Mouse (Mus musculus) G1E (cell line): ENCODE results near the gene Zbtb9. TPM values are rescaled to one million over a fixed set of nuclear protein-coding genes. Genes with fewer than 3 reads are reported as not detected.

ENCODE experiments used
- ATAC-seq: 2 replicates; pipeline ENCODE4 v1.8.0; 2016; ENCODE audit warnings: mild to moderate bottlenecking; ENCODE audit not compliant: insufficient number of reproducible peaks, poor library complexity, low FRiP score, severe bottlenecking; ENCODE audit errors: extremely low read depth
- DNase-seq: peaks from one replicate; pipeline ENCODE4 v3.0.0; 2012; ENCODE audit warnings: low spot score
- H3K27me3 ChIP-seq: 2 replicates; pipeline ENCODE4 v1.6.1; 2012; ENCODE audit warnings: mild to moderate bottlenecking, low read length, inconsistent platforms; ENCODE audit not compliant: insufficient read depth
- H3K36me3 ChIP-seq: replicated peaks from 2 replicates; pipeline ENCODE3; 2012; ENCODE audit warnings: mild to moderate bottlenecking, inconsistent platforms
- H3K4me1 ChIP-seq: 2 replicates; pipeline ENCODE4 v1.6.1; 2012; ENCODE audit warnings: low read depth, low read length, inconsistent platforms, mixed read lengths; ENCODE audit not compliant: insufficient read depth
- H3K4me3 ChIP-seq: 2 replicates; pipeline ENCODE4 v1.5.1; 2012; ENCODE audit warnings: low read depth, mild to moderate bottlenecking, inconsistent platforms, low read length, moderate library complexity, mixed read lengths
- H3K9me3 ChIP-seq: replicated peaks from 2 replicates; pipeline ENCODE4 v1.6.1; 2012; ENCODE audit warnings: inconsistent platforms
- CTCF ChIP-seq: IDR thresholded peaks from 2 replicates; pipeline ENCODE4 v1.5.1; 2012; ENCODE audit warnings: low read depth, low read length, inconsistent platforms, mixed read lengths
- GATA1 ChIP-seq: IDR thresholded peaks from 2 replicates; pipeline ENCODE4 v1.6.1; 2012; ENCODE audit warnings: borderline replicate concordance, low read length, inconsistent platforms, mixed read lengths
- GATA2 ChIP-seq: IDR thresholded peaks from 2 replicates; pipeline ENCODE4 v1.6.1; 2012; ENCODE audit warnings: low read depth, low read length, inconsistent platforms, borderline replicate concordance
- POLR2AphosphoS5 ChIP-seq: IDR thresholded peaks from 2 replicates; pipeline ENCODE4 v1.6.1; 2012; ENCODE audit warnings: low read depth, low read length, inconsistent platforms; ENCODE audit not compliant: insufficient replicate concordance
- TAL1 ChIP-seq: conservative IDR thresholded peaks from 2 replicates; pipeline ENCODE4 v1.6.1; 2012; ENCODE audit warnings: low read depth, low read length, inconsistent platforms, mixed read lengths
- polyA plus RNA-seq: library from polyadenylated mRNA; stranded (reverse); fragments of >175 nt; gene quantifications from 2 replicates; pipeline ENCODE4 v1.2.3, GENCODE M21; 2012
- total RNA-seq, 2 experiments: library from RNA; stranded (forward) in 1 of 2; stranded (reverse) in 1 of 2; fragments of 200-1000 nt in 1 of 2; fragments of >200 nt in 1 of 2; fragmentation: Nextera tagmentation in 1 of 2; gene quantifications; 2 replicates each; pipeline ENCODE4 v1.2.3; 2014 to 2017

Zbtb9 gene
- total and polyA plus RNA-seq, 3 experiments: 4.4 to 25.6 (median 11.1) TPM

- DNase-seq (peak; percentile 75), ATAC-seq (peak; percentile 22; the same call in 1 of the 2 replicates)
- Histone ChIP-seq H3K4me3 (peak overlapping the region; percentile 39; the same call in 1 of the 2 replicates), H3K4me1 (peaks cover 66% of the 10 kb centered on the region), H3K27me3 (no peaks in the 10 kb centered on the region), H3K36me3 (peaks cover 64% of the 10 kb centered on the region), H3K9me3 (no peaks in the 10 kb centered on the region)
- TF ChIP-seq TAL1: no peak
- no peak for TF ChIP-seq GATA1
- TF ChIP-seq POLR2AphosphoS5: no peak
- no peak for TF ChIP-seq CTCF
- TF ChIP-seq GATA2: no peak
These were observed 52.4 kb downstream of the Zbtb9 start for GRCm38 (mm10) chr17:27025326-27025902.

- Histone ChIP-seq H3K27me3 (no peaks in the 10 kb centered on the region), H3K4me1 (peaks cover 66% of the 10 kb centered on the region), H3K4me3 (peak overlapping the region; percentile 22; the same call in 1 of the 2 replicates), H3K9me3 (no peaks in the 10 kb centered on the region), H3K36me3 (peaks cover 59% of the 10 kb centered on the region)
- ATAC-seq: no peak
- TF ChIP-seq CTCF: no peak
- no peak for TF ChIP-seq POLR2AphosphoS5
- no peak for TF ChIP-seq TAL1
- TF ChIP-seq GATA1: no peak
- TF ChIP-seq GATA2: no peak
- no peak for DNase-seq
These were observed 53.0 kb downstream of the Zbtb9 start for GRCm38 (mm10) chr17:27025951-27026350.

DNA sequence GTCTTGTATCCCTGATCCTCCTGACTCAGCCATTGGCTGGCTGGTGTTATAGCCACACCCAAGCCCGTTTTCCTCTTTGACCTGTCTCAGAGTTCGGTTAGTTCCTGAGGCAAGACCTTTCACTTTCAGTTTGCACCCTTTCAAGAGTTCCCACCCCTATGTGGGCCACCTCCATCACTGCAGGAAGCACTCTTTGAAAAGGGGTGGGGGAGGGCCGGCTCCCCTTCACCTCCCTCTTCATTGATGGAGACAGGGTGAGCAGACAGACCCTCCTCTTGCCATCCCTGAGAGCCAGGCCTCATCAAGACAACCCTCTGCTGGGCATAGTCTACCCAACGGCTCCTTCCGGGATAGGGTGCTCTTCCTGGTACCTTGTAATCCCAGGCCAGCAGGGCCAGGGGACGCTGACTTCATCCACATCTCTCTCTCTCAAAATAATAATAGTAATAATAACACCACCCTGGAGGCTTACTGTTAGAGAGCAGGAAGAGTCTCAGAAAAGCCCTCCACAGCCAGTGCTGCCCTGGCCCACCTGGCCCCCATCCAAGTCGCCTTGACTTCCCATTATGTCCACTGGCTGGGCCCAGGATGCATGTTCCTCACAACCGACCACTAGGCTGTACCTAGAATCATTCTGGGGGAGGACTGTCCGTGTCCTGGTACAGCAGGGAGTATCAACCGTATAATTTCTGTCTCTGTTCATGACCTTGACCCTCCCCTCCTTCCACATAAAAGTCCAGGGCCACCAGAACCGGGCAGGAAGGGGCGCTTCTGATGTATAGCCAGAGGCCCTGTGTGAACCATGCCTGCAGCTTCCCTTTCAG is 54.7 kb downstream of the Zbtb9 start:
- ATAC-seq: peak; percentile 56
- H3K27me3 ChIP-seq: no peaks in the 10 kb centered on the region
- H3K4me1 ChIP-seq: peaks cover 66% of the 10 kb centered on the region
- TF ChIP-seq CTCF: no peak
- no peak for TF ChIP-seq POLR2AphosphoS5
- TF ChIP-seq GATA2: no peak
- TF ChIP-seq TAL1: no peak
- no peak for TF ChIP-seq GATA1
- DNase-seq: peak; percentile 79
- H3K4me3 ChIP-seq: peak overlapping the region; percentile 79
- peaks cover 42% of the 10 kb centered on the region for H3K36me3 ChIP-seq
- H3K9me3 ChIP-seq: no peaks in the 10 kb centered on the region

DNA sequence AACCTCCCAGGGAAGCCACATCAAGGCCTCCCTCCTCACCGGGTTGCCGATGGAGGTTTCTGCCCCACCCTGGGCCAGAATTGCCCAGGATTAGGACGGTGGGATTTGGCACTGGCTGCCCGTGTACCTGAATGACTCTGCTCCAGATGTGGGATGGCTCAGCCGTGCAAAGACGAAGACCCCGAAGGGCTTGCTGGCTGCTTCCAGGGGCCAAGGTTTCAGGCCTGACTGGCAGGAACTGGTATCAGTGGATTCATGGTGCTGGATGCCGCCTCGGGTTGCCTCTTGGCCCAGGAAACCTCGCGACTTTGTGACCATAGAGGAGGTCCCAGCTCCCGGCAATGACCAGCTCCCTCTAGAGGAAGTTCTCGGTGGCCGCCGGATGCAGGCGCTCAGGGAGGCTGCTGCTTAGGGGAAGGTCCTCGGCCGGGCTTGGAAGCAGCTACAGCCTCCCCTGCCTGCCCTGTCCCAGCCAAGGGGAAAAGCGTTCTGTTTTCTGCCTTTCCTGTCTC is 55.4 kb downstream of the Zbtb9 start:
- Histone ChIP-seq H3K9me3 (no peaks in the 10 kb centered on the region), H3K27me3 (no peaks in the 10 kb centered on the region), H3K4me3 (peak overlapping the region; percentile 79), H3K36me3 (peaks cover 35% of the 10 kb centered on the region), H3K4me1 (peaks cover 63% of the 10 kb centered on the region)
- ATAC-seq (peak; percentile 81), DNase-seq (peak; percentile 98)
- TF ChIP-seq POLR2AphosphoS5 (no peak), CTCF (peak; percentile 62), GATA2 (no peak)

- ATAC-seq: no peak
- peaks cover 57% of the 10 kb centered on the region for H3K4me1 ChIP-seq
- H3K36me3 ChIP-seq: peaks cover 29% of the 10 kb centered on the region
- H3K4me3 ChIP-seq: peak within 1 kb of the TSS; percentile 79
- peaks cover 4% of the 10 kb centered on the region; the same call in 1 of the 2 replicates for H3K27me3 ChIP-seq
- TF ChIP-seq TAL1: no peak
- no peak for TF ChIP-seq POLR2AphosphoS5
- no peak for TF ChIP-seq GATA2
- no peak for TF ChIP-seq CTCF
- no peak for TF ChIP-seq GATA1
- DNase-seq: no peak
- H3K9me3 ChIP-seq: no peaks in the 10 kb centered on the region
These were observed 55.9 kb downstream of the Zbtb9 start, which contains the start of gene Bak1 for GRCm38 (mm10) chr17:27028909-27029308. Gene Bak1, minus strand, starts transcription at chr17:27029009.

DNA sequence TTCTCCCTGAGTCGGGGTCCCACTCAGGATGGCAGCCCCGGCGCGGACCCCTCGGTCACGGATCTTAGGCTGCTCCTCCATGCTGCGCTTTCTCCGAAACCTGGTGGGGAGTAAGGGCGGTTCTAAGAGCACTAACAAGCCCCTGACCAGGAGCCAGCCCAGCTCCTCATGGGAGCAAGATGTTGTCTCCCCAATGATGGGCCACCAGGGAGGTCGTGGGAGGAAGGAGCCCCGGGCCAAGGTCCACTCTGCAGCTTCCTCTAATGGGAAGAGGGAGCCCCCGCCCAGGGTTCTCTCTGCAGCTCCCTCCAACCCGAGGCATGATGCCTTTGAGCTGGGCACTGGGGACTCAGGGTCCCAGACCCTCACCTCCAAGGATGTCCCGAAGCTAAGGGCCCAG is 56.5 kb downstream of the Zbtb9 start:
- no peak overlapping the region for H3K4me3 ChIP-seq
- no peak for TF ChIP-seq CTCF
- TF ChIP-seq TAL1: no peak
- no peak for TF ChIP-seq GATA2
- no peak for TF ChIP-seq POLR2AphosphoS5
- no peak for TF ChIP-seq GATA1
- ATAC-seq (no peak), DNase-seq (no peak)
- peaks cover 24% of the 10 kb centered on the region for H3K36me3 ChIP-seq
- peaks cover 5% of the 10 kb centered on the region; the same call in 1 of the 2 replicates for H3K27me3 ChIP-seq
- H3K4me1 ChIP-seq: peaks cover 55% of the 10 kb centered on the region
- H3K9me3 ChIP-seq: no peaks in the 10 kb centered on the region
